Mouse (Mus musculus) erythroblast, embryonic 14.5 days (primary cell): ENCODE data around the gene Garnl3. TPM values are rescaled to one million over a fixed set of nuclear protein-coding genes. Genes with fewer than 3 reads are reported as not detected.

Source experiments
- H3K27me3 ChIP-seq: 2 replicates; pipeline ENCODE4 v1.6.1; 2012; ENCODE audit warnings: inconsistent platforms; ENCODE audit not compliant: control insufficient read depth
- H3K36me3 ChIP-seq: 2 replicates; pipeline ENCODE4 v1.6.1; 2012; ENCODE audit warnings: mild to moderate bottlenecking, inconsistent platforms; ENCODE audit not compliant: control insufficient read depth
- H3K4me1 ChIP-seq: 2 replicates; pipeline ENCODE4 v1.6.1; 2012; ENCODE audit warnings: inconsistent platforms; ENCODE audit not compliant: control insufficient read depth
- H3K4me3 ChIP-seq: replicated peaks from 2 replicates; pipeline ENCODE3; 2012; ENCODE audit warnings: moderate library complexity, mild to moderate bottlenecking, inconsistent platforms
- H3K9me3 ChIP-seq: 2 replicates; pipeline ENCODE4 v1.6.1; 2012; ENCODE audit warnings: low read length, inconsistent platforms, mixed read lengths; ENCODE audit not compliant: control insufficient read depth
- GATA1 ChIP-seq: IDR thresholded peaks from 2 replicates; pipeline ENCODE4 v1.6.1; 2012; ENCODE audit warnings: low read length, inconsistent platforms, mixed read lengths
- TAL1 ChIP-seq: IDR thresholded peaks from 3 replicates; pipeline ENCODE4 v1.6.1; 2012; ENCODE audit warnings: low read length, inconsistent platforms, mixed read lengths
- polyA plus RNA-seq: library from polyadenylated mRNA; stranded (reverse); fragments of >175 nt; gene quantifications from 2 replicates; pipeline ENCODE4 v1.2.3, GENCODE M21; 2012

Garnl3 gene
- polyA plus RNA-seq, 1 experiment, result not detected

- no peak for TF ChIP-seq TAL1
- no peak for TF ChIP-seq GATA1
- no peaks in the 10 kb centered on the region for H3K36me3 ChIP-seq
- no peak overlapping the region for H3K4me3 ChIP-seq
- H3K27me3 ChIP-seq, result no peaks in the 10 kb centered on the region
- no peaks in the 10 kb centered on the region for H3K9me3 ChIP-seq
- H3K4me1 ChIP-seq, result no peaks in the 10 kb centered on the region; the same call in none of the 2 replicates
Observed at GRCm38 (mm10) chr2:33159593-33159992, 28.1 kb upstream of the Garnl3 start.

- TF ChIP-seq TAL1 (no peak), GATA1 (no peak)
- Histone ChIP-seq H3K9me3 (no peaks in the 10 kb centered on the region), H3K36me3 (no peaks in the 10 kb centered on the region), H3K4me3 (no peak overlapping the region), H3K27me3 (no peaks in the 10 kb centered on the region), H3K4me1 (no peaks in the 10 kb centered on the region; the same call in none of the 2 replicates)
Observed at GRCm38 (mm10) chr2:33158895-33159294, 27.4 kb upstream of the Garnl3 start.

GRCm38 (mm10) chr2:33156283-33156781, 24.9 kb upstream of the Garnl3 start:
- H3K27me3 ChIP-seq, result no peaks in the 10 kb centered on the region
- H3K4me1 ChIP-seq, result no peaks in the 10 kb centered on the region; the same call in none of the 2 replicates
- H3K4me3 ChIP-seq, result no peak overlapping the region
- TF ChIP-seq TAL1 (no peak), GATA1 (no peak)
- no peaks in the 10 kb centered on the region for H3K36me3 ChIP-seq
- H3K9me3 ChIP-seq, result no peaks in the 10 kb centered on the region

- H3K4me3 ChIP-seq, result no peak overlapping the region
- TF ChIP-seq TAL1, result no peak
- no peak for TF ChIP-seq GATA1
- no peaks in the 10 kb centered on the region for H3K27me3 ChIP-seq
Observed at GRCm38 (mm10) chr2:33154751-33155372, 23.4 kb upstream of the Garnl3 start.

GRCm38 (mm10) chr2:33146994-33147393, 15.5 kb upstream of the Garnl3 start:
- TF ChIP-seq GATA1 (no peak), TAL1 (no peak)
- Histone ChIP-seq H3K4me3 (no peak overlapping the region), H3K9me3 (no peaks in the 10 kb centered on the region), H3K36me3 (no peaks in the 10 kb centered on the region), H3K4me1 (no peaks in the 10 kb centered on the region), H3K27me3 (no peaks in the 10 kb centered on the region)

More at GRCm38 (mm10) chr2:33154751-33155372, 23.4 kb upstream of the Garnl3 start:
- H3K36me3 ChIP-seq, result no peaks in the 10 kb centered on the region
- no peaks in the 10 kb centered on the region for H3K9me3 ChIP-seq
- no peaks in the 10 kb centered on the region; the same call in none of the 2 replicates for H3K4me1 ChIP-seq

- Histone ChIP-seq H3K36me3 (no peaks in the 10 kb centered on the region), H3K9me3 (no peaks in the 10 kb centered on the region), H3K4me1 (no peaks in the 10 kb centered on the region), H3K4me3 (no peak overlapping the region), H3K27me3 (no peaks in the 10 kb centered on the region)
- TF ChIP-seq GATA1 (no peak), TAL1 (no peak)
Observed at GRCm38 (mm10) chr2:33143292-33143691, 11.8 kb upstream of the Garnl3 start.

- H3K4me1 ChIP-seq, result no peaks in the 10 kb centered on the region
- TF ChIP-seq TAL1 (no peak), GATA1 (no peak)
- H3K36me3 ChIP-seq, result no peaks in the 10 kb centered on the region
- H3K9me3 ChIP-seq, result no peaks in the 10 kb centered on the region
- peaks cover 9% of the 10 kb centered on the region for H3K27me3 ChIP-seq
- H3K4me3 ChIP-seq, result no peak overlapping the region
Observed at GRCm38 (mm10) chr2:33138491-33138890, 7.0 kb upstream of the Garnl3 start.

- no peaks in the 10 kb centered on the region for H3K4me1 ChIP-seq
- no peaks in the 10 kb centered on the region for H3K36me3 ChIP-seq
- H3K27me3 ChIP-seq, result peaks cover 14% of the 10 kb centered on the region
- no peaks in the 10 kb centered on the region for H3K9me3 ChIP-seq
- TF ChIP-seq GATA1 (no peak), TAL1 (no peak)
- no peak overlapping the region for H3K4me3 ChIP-seq
Observed at GRCm38 (mm10) chr2:33137731-33138130, 6.3 kb upstream of the Garnl3 start.

- Histone ChIP-seq H3K36me3 (no peaks in the 10 kb centered on the region), H3K4me1 (peaks cover 1% of the 10 kb centered on the region), H3K27me3 (peaks cover 19% of the 10 kb centered on the region), H3K9me3 (no peaks in the 10 kb centered on the region), H3K4me3 (no peak overlapping the region)
- TF ChIP-seq GATA1 (no peak), TAL1 (no peak)
Observed at GRCm38 (mm10) chr2:33137244-33137643, 5.8 kb upstream of the Garnl3 start.

GRCm38 (mm10) chr2:33136366-33136765, 4.9 kb upstream of the Garnl3 start:
- Histone ChIP-seq H3K9me3 (peaks cover 1% of the 10 kb centered on the region; the same call in 1 of the 2 replicates), H3K36me3 (no peaks in the 10 kb centered on the region), H3K4me3 (no peak overlapping the region), H3K27me3 (peaks cover 28% of the 10 kb centered on the region), H3K4me1 (peaks cover 9% of the 10 kb centered on the region)
- TF ChIP-seq GATA1, result no peak
- no peak for TF ChIP-seq TAL1
